Mouse (Mus musculus): ENCODE measurements around the gene Cttn. TPM values are rescaled to one million over a fixed set of nuclear protein-coding genes. Genes with fewer than 3 reads are reported as not detected.

Gene Cttn
- polyA plus RNA-seq, 1 experiment from 2014 or later, result 170 TPM

DNA sequence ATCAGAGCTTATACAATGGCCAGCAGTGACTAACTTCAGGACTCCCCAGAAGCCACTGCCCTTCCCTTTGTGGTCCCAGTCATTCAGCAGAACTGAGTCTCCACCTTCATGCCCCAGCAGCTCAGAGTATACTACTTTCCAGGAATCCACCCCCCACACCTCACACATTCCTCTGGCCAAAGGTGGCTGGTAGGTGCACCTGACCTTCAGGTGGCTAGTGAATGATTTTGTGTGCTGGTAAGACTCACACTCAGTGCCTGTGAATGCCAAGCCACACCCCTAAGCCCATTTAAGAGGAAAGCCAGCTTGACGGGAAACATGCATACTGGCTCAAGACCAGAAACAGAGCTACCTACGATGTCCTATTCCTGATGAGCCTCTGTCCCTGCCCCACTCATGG is 37.9 kb downstream of the Cttn start:
- DNase-seq (no peak), ATAC-seq (ENCODE audit: insufficient read depth) (no peak)

DNA sequence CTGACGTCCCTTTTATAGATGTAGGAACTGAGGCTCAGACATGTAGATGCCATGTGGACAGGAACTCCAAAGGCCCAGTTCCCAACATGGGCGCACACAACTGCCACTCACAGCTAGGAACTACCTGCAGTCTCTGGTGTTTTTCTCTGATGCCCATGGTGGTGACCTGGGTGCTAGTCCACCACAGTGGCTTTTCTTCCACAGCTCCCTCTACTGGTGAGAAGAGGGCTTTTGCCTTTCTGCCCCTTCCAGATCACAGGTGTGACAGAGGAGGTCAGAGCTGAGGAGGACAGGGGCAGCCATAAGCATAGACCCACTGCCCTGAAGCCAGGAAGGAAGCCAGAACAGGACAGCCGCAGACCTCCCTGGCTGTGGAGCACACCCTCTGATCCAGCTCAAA is 43.3 kb downstream of the Cttn start:
- H3K36me3 ChIP-seq (ENCODE audit: insufficient read depth), result no peaks in the 10 kb centered on the region
- WGBS, result 73% methylated on average over 3 of the region's 3 CpGs
- no peak overlapping the region for H3K27ac ChIP-seq (ENCODE audit: low read depth)
- no peak for ATAC-seq (ENCODE audit: insufficient read depth)
- no peak for DNase-seq
- no peak overlapping the region for H3K4me2 ChIP-seq
- H3K27me3 ChIP-seq (ENCODE audit: insufficient read depth, low read length), result no peaks in the 10 kb centered on the region
- peak; percentile 38; the same call in 1 of the 2 replicates for TF ChIP-seq CTCF (IDR thresholded peaks at IDR 0.05; ENCODE audit: low read depth)
- H3K9ac ChIP-seq, result no peak overlapping the region
- no peaks in the 10 kb centered on the region for H3K9me3 ChIP-seq (ENCODE audit: low read depth, low read length)
- H3K4me3 ChIP-seq (ENCODE audit: low read depth, low read length), result no peak overlapping the region
- H3K4me1 ChIP-seq (ENCODE audit: insufficient read depth), result no peaks in the 10 kb centered on the region

More for the DNA sequence above, 37.9 kb downstream of the Cttn start:
- H3K9ac ChIP-seq, result no peak overlapping the region
- no peaks in the 10 kb centered on the region for H3K27me3 ChIP-seq (ENCODE audit: insufficient read depth, low read length)
- H3K36me3 ChIP-seq (ENCODE audit: insufficient read depth), result peaks cover 26% of the 10 kb centered on the region
- no peak for TF ChIP-seq CTCF (IDR thresholded peaks at IDR 0.05; ENCODE audit: low read depth)
- WGBS, result 61% methylated on average over 2 of the region's 2 CpGs
- no peaks in the 10 kb centered on the region for H3K4me1 ChIP-seq (ENCODE audit: insufficient read depth)
- H3K4me2 ChIP-seq, result no peak overlapping the region
- H3K9me3 ChIP-seq (ENCODE audit: low read depth, low read length), result no peaks in the 10 kb centered on the region
- H3K4me3 ChIP-seq (ENCODE audit: low read depth, low read length), result no peak overlapping the region
- no peak overlapping the region for H3K27ac ChIP-seq (ENCODE audit: low read depth)

DNA sequence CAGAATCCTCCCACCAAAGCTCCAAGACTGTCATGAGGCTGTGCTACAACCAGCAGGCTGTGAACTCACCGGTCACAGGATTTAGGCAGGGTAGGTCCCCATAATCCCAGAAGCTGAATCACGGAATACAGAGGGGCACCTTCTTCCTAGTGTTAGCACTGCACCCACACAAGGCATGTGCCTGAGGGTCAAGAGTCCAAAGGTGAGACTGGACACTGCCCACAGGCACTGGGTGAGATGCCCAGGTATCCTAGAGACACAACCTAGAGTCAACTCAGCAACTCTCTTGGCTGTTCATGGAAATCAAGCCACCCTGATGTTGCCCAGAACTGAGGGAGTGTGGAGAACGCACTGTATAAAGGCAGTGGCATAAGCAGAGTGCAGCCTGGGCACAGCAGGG is 44.2 kb downstream of the Cttn start:
- 75% methylated on average over 3 of the region's 3 CpGs for WGBS
- H3K9ac ChIP-seq, result no peak overlapping the region
- ATAC-seq (ENCODE audit: insufficient read depth), result no peak

DNA sequence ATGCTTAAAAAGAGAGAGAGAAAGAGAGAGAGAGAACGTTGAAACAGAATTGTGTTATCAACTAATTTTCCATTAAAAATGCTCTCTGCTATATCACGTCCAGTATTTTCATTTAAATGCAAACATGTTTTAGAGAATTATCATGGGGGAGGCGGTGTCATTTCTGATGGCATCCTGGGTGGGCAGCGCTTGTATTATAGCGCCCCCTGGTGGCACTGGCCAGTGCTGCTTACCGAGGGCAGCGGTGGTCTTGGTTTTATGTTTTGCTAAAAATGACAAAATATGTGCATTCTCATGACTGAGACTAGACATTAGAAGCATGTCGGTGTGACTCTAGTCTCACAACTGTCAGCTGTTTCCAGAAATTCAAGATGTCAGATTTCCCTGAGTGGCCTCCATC is 44.9 kb downstream of the Cttn start:
- Histone ChIP-seq H3K4me2 (no peak overlapping the region), H3K4me1 (ENCODE audit: insufficient read depth) (no peaks in the 10 kb centered on the region), H3K9me3 (ENCODE audit: low read depth, low read length) (no peaks in the 10 kb centered on the region), H3K36me3 (ENCODE audit: insufficient read depth) (no peaks in the 10 kb centered on the region), H3K27me3 (ENCODE audit: insufficient read depth, low read length) (no peaks in the 10 kb centered on the region), H3K4me3 (ENCODE audit: low read depth, low read length) (no peak overlapping the region), H3K27ac (ENCODE audit: low read depth) (no peak overlapping the region), H3K9ac (no peak overlapping the region)
- WGBS, result 8% methylated on average over 8 of the region's 8 CpGs
- TF ChIP-seq CTCF (IDR thresholded peaks at IDR 0.05; ENCODE audit: low read depth), result peak; percentile 97
- ATAC-seq (ENCODE audit: insufficient read depth), result peak; percentile 34; the same call in 1 of the 2 replicates
- DNase-seq, result peak; percentile 82

More for the DNA sequence above, 44.2 kb downstream of the Cttn start:
- Histone ChIP-seq H3K36me3 (ENCODE audit: insufficient read depth) (no peaks in the 10 kb centered on the region), H3K4me3 (ENCODE audit: low read depth, low read length) (no peak overlapping the region), H3K27me3 (ENCODE audit: insufficient read depth, low read length) (no peaks in the 10 kb centered on the region), H3K4me1 (ENCODE audit: insufficient read depth) (no peaks in the 10 kb centered on the region), H3K4me2 (no peak overlapping the region), H3K9me3 (ENCODE audit: low read depth, low read length) (no peaks in the 10 kb centered on the region), H3K27ac (ENCODE audit: low read depth) (no peak overlapping the region)
- TF ChIP-seq CTCF (IDR thresholded peaks at IDR 0.05; ENCODE audit: low read depth), result no peak
- DNase-seq, result no peak

DNA sequence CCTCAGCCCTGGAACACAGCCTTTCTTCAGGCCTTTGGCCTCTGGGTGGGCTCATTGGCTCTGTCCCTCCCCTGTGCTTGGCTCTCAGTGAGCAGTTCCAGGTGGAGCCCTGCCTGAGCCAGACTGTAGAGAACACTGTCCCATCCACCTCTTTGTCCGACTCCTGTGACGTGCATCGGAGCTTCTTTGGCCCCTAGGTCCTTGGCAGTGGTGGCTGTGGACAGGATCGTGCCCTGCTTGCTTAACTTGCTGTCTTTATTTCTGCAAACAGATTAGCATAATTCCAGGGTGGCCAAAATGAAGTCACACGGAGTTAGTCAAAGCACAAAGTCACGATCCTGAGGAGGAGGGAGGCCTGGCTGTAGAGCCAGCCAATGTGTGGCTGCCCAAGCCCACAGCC is 49.3 kb downstream of the Cttn start:
- Histone ChIP-seq H3K9ac (no peak overlapping the region), H3K27me3 (ENCODE audit: insufficient read depth, low read length) (no peaks in the 10 kb centered on the region), H3K4me2 (no peak overlapping the region), H3K27ac (ENCODE audit: low read depth) (no peak overlapping the region), H3K4me3 (ENCODE audit: low read depth, low read length) (no peak overlapping the region), H3K36me3 (ENCODE audit: insufficient read depth) (no peaks in the 10 kb centered on the region), H3K4me1 (ENCODE audit: insufficient read depth) (no peaks in the 10 kb centered on the region), H3K9me3 (ENCODE audit: low read depth, low read length) (no peaks in the 10 kb centered on the region)
- WGBS, result 62% methylated on average over 6 of the region's 6 CpGs
- ATAC-seq (ENCODE audit: insufficient read depth), result no peak
- no peak for DNase-seq
- TF ChIP-seq CTCF (IDR thresholded peaks at IDR 0.05; ENCODE audit: low read depth), result no peak

DNA sequence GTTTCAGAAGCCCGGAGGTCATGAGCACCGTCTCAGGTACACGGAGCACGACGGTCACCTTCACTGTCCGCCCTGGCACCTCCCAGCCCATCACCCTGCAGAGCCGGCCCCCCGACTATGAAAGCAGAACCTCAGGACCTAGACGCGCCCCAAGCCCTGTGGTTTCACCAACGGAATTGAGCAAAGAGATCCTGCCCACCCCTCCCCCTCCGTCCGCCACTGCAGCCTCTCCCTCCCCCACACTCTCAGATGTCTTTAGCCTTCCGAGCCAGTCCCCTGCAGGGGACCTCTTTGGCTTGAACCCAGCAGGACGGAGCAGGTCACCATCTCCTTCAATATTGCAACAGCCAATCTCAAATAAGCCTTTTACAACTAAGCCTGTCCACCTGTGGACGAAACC is 50.3 kb downstream of the Cttn start:
- no peak for TF ChIP-seq CTCF (IDR thresholded peaks at IDR 0.05; ENCODE audit: low read depth)
- 22% methylated on average over 16 of the region's 16 CpGs for WGBS
- no peak for DNase-seq
- Histone ChIP-seq H3K36me3 (ENCODE audit: insufficient read depth) (no peaks in the 10 kb centered on the region), H3K9me3 (ENCODE audit: low read depth, low read length) (no peaks in the 10 kb centered on the region), H3K9ac (no peak overlapping the region), H3K4me1 (ENCODE audit: insufficient read depth) (no peaks in the 10 kb centered on the region), H3K27ac (ENCODE audit: low read depth) (no peak overlapping the region), H3K4me2 (no peak overlapping the region), H3K27me3 (ENCODE audit: insufficient read depth, low read length) (no peaks in the 10 kb centered on the region), H3K4me3 (ENCODE audit: low read depth, low read length) (no peak overlapping the region)
- no peak for ATAC-seq (ENCODE audit: insufficient read depth)

DNA sequence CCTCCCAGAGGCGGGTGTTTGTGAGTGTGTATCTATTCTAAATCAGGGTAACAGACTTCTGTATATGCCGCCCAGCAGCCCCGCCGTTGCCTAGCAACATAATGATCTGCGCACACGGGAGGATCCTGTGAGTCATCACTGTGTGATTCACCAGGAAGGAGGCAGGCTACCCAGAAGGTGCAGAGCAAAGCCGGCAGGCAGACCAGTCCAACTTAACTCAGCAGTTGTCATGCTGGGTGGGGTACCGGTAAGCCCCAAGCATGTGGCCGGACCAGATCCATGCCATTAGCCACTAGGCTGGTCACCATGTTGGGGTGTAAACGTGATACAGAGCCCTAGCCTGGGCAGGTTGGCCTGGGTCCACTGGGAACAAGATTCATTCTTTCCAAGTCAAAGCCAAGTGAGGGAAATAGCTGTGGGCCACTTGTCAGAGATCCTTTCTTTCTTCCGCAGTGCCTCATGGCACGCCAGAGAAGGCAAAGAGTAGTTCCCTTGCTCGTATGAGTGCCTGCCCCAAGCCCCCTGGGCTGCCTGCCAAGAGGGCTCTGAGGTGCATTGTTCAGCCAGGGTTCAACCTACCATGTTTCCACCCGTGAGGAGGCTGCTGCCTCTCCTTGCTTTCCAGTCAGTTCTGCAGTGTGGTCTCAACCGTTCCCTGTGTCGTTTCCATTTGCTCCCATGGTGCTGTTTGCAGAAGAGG is 53.0 kb downstream of the Cttn start:
- peak; percentile 74 for DNase-seq

More for the DNA sequence above, 53.0 kb downstream of the Cttn start:
- no peaks in the 10 kb centered on the region for H3K36me3 ChIP-seq (ENCODE audit: insufficient read depth)
- no peak overlapping the region for H3K4me3 ChIP-seq (ENCODE audit: low read depth, low read length)
- no peaks in the 10 kb centered on the region for H3K4me1 ChIP-seq (ENCODE audit: insufficient read depth)
- H3K9ac ChIP-seq, result no peak overlapping the region
- TF ChIP-seq CTCF (IDR thresholded peaks at IDR 0.05; ENCODE audit: low read depth), result no peak
- WGBS, result 30% methylated on average over 16 of the region's 16 CpGs
- H3K27me3 ChIP-seq (ENCODE audit: insufficient read depth, low read length), result no peaks in the 10 kb centered on the region
- no peaks in the 10 kb centered on the region for H3K9me3 ChIP-seq (ENCODE audit: low read depth, low read length)
- H3K4me2 ChIP-seq, result no peak overlapping the region
- H3K27ac ChIP-seq (ENCODE audit: low read depth), result peak overlapping the region; percentile 55
- ATAC-seq (ENCODE audit: insufficient read depth), result peak; percentile 41; the same call in 1 of the 2 replicates

All from lung, embryonic 14.5 days (tissue).